Mouse (Mus musculus): Measurements from ENCODE around the gene Tspoap1.

DNA sequence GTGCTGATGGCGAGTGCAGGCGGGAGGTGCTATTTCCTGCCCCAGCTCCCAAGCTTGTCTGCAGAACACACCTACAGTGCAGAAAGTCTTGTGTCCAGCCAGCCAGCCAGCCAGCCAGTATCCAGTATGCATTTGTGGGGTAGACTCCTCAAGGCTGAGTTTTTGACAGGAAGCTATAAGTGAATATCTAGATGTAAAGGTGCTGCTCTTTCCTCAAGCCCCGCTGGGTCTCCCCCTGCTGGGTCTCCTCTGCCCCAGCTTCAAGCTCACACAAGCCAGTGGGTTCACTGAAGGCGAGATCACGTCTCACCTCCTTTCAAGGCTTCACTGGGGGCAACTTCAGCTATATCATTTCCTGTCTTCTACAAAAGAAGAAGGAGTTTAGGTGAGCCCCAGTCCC, 26.0 kb upstream of the Tspoap1 start:
- TF ChIP-seq CTCF (IDR thresholded peaks at IDR 0.05; ENCODE audit: control insufficient read depth, insufficient read depth, insufficient replicate concordance, low read depth, low read length) (no peak), POLR2A (IDR thresholded peaks at IDR 0.05; ENCODE audit: control insufficient read depth, low read depth, low read length) (no peak)
